Mouse (Mus musculus): ENCODE data around the gene Jaml.

DNA sequence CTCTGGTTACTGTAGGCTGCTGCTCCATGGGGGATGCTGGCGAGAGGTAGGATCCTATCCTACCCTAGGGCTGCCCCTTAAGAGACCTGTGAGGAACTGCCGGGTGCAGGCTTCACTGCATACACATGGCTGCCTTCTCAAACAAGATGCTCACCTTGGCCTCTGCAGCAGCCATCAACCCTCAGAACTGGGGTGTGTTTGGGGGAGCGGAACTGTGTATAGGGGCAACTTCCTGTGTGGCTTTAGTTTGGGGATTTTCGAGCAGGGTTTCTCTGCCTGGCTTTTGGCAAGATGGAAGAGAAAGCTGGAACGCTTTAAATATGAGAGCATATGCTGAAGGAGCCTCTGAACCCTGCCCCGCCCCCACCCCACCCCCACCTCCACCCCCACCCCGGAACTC is 48.0 kb downstream of the Jaml start:
- TF ChIP-seq MAZ (IDR thresholded peaks at IDR 0.05; ENCODE audit: low read depth, low read length) (no peak), TAL1 (IDR thresholded peaks at IDR 0.05; ENCODE audit: low read length) (no peak), CTCF (IDR thresholded peaks at IDR 0.05 in 2 of 3, conservative IDR thresholded peaks at IDR 0.05 in 1 of 3; ENCODE audit: control insufficient read depth in 1 of 3, insufficient read depth in 1 of 3, low read depth in 2 of 3, low read length in 3 of 3, poor library complexity in 1 of 3, severe bottlenecking in 1 of 3) (no peak), ELF1 (IDR thresholded peaks at IDR 0.05; ENCODE audit: low read depth, low read length) (no peak), HCFC1 (IDR thresholded peaks at IDR 0.05; ENCODE audit: low read depth, low read length) (no peak), BHLHE40 (IDR thresholded peaks at IDR 0.05; ENCODE audit: borderline replicate concordance, low read depth, low read length) (no peak), CHD2 (IDR thresholded peaks at IDR 0.05; ENCODE audit: low read length) (no peak), POLR2A (IDR thresholded peaks at IDR 0.05; ENCODE audit: control insufficient read depth in 1 of 2, insufficient read depth in 1 of 2, low read depth in 1 of 2, low read length in 2 of 2, poor library complexity in 1 of 2) (no peak), MAX (IDR thresholded peaks at IDR 0.05; ENCODE audit: low read length) (no peak), NRF1 (IDR thresholded peaks at IDR 0.05; ENCODE audit: insufficient read depth, low read depth, low read length, poor library complexity, severe bottlenecking) (no peak), RCOR1 (IDR thresholded peaks at IDR 0.05; ENCODE audit: low read depth, low read length) (no peak), E2F4 (IDR thresholded peaks at IDR 0.05; ENCODE audit: borderline replicate concordance, low read depth, low read length) (no peak)
